Mouse (Mus musculus) large intestine, adult 2 months (tissue): Measurements from ENCODE around the gene Daam1. TPM values are rescaled to one million over a fixed set of nuclear protein-coding genes. Genes with fewer than 3 reads are reported as not detected.

ENCODE experiments used
- DNase-seq: peaks from one replicate; pipeline ENCODE4 v3.0.0-alpha.2; 2012; ENCODE audit warnings: low read depth, low spot score
- WGBS: fragments of 180-500 bp; shearing (Covaris S2); methylation state at CpG from one replicate; pipeline ENCODE4 v1.1.7; 2018; 5-methylcytosine and 5-hydroxymethylcytosine counted together
- polyA plus RNA-seq: library from polyadenylated mRNA; depleted of rRNA; stranded (reverse); fragments of >200 nt; gene quantifications from 2 replicates; pipeline ENCODE4 v1.2.3, GENCODE M21; 2012

The Daam1 gene
- polyA plus RNA-seq, 1 experiment, result 4.3 TPM

DNA sequence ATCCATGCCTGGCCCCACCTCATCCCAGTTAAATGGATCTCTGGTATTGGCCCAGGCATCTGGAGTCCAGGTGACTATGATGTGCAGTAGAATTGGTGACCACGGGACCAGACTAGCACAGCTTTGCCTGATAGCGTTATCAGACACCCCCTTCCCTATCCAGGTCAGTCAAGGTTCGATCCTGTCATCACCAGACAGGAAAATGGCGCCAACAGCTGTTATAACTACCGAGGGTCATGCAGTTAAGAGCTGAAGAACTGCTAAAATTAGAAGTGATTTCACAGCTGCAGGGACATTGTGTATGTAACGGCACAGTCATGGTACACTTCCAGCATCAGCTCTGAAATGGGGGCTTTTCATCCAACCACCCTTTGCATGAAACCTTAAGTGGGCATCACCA, 149.3 kb downstream of the Daam1 start:
- 85% methylated on average over 6 of the region's 6 CpGs for WGBS
- no peak for DNase-seq

DNA sequence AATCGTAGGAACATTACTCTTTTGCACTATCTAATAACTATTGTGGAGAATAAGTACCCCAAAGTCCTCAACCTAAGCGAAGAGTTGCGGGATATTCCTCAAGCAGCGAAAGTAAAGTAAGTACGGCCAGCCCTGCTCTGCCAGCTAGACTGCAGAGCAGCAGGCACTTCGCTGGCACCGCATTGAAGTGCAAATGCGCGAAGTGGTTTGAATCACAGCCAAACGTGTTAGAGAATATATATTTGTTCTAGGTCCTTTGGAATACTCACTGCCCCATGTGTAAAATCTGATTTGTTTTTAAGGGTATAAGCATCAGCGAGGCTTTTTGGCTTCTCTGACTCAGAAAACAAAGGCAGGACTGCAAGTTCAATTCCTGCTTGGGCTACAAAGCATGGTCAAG, 149.9 kb downstream of the Daam1 start:
- 92% methylated on average over 11 of the region's 11 CpGs for WGBS
- DNase-seq, result no peak

DNA sequence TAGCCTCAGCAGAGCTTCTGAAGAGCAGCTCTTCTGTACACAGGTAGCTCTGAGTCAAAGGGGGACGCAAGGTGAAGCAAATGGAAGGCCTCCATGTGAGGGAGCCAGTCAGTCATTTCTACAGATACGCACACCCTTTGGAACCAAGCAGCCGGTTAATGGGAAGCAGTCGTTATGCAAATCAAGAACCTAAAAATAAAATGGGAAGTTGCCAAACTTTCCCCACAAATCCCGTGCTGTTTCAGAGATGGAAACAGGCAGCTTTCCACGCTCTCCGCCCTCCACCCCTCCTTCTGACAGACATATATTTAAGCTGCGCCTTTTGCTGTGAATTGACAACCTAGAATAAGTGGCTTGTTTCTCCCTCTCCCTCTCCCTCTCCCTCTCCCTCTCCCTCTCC, 150.4 kb downstream of the Daam1 start:
- no peak for DNase-seq
- 73% methylated on average over 8 of the region's 8 CpGs for WGBS

DNA sequence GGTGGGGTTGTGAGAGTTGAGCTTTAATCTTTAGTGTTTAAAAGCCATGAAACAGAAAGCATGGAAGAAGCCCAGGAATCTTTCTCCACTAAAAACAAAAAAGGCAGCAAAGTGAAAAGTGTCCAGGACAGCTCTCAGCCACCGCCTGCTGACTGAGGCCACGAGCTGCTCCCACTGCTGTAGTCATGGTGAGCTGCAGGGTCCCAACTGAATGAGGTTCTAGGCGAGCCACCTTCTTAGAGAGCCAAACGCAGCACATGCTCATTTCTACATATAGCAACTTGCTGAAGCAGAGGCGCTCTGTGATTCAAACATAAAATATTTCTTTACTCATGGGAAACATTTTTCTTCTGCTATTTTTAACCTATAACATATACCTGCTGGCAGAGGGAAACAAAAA, 150.9 kb downstream of the Daam1 start:
- WGBS, result 89% methylated on average over 5 of the region's 5 CpGs
- no peak for DNase-seq

DNA sequence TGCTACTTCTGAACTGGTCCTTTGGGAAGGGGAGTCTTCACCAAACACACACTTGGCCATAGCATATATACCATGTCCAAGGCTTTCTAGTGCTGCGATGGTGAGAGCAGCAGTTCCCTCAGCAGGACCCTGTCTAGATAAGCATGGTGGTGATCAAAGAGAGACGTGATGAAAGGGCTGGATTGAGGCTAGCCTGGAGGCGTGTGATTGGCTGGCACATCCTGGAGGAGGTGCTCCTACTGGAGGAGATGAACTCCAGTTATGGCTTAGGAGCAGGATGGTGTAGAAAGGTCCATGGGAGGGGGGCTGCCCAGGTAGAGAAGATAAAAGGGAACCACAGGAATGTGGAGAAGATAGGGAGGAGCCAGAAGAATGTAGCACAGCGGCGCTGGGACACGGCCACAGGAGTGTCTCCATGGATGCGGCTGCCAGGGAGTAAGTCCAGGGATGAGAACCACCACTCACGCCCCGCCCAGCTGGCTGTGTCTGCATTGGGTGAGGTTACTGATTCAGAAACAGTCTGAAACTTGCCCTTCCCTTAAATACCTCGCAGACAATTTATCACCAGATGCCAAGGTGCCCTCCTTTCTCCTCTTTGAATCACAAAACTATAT, 152.3 kb downstream of the Daam1 start:
- DNase-seq, result no peak
- WGBS, result 79% methylated on average over 10 of the region's 10 CpGs

DNA sequence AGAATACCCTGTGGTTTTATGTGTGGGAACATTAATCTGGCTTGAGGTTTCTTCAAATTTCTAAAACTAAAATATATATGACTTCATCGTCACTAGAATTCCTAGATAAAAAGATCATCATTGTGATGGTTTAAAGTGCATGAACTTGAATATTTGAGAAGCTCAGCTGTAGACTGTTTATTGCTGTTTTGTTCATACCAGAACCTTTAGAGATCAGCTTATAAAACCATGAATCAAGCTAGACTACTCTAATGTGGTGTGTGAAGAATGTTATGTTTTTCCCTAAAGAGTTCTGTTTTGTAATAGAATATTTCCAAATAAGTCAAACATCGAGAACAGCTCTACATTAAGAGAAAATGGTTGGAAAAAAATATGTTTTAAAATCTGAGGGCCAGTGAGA, 156.3 kb downstream of the Daam1 start:
- 79% methylated on average over 2 of the region's 2 CpGs for WGBS
- DNase-seq, result no peak

DNA sequence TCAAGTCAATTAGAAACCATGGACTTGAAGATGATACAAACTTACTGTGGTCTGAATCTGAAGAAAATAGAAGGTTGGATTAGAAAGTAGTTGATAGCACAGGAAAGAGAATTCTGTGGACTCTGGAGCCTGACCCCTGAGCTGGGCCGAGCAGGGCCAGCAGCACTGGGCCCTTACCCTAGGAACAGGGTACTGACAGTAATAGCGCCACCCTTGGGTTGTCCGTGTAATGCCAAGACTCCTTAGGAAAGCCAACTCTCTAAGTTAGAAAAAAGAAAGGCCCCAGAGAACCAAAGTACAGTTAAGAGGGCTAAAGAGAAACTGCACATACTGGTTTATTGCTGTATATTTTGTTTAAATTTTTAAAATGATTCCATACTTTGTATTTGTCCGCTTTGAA, 157.0 kb downstream of the Daam1 start:
- no peak for DNase-seq
- WGBS, result 89% methylated on average over 4 of the region's 4 CpGs

DNA sequence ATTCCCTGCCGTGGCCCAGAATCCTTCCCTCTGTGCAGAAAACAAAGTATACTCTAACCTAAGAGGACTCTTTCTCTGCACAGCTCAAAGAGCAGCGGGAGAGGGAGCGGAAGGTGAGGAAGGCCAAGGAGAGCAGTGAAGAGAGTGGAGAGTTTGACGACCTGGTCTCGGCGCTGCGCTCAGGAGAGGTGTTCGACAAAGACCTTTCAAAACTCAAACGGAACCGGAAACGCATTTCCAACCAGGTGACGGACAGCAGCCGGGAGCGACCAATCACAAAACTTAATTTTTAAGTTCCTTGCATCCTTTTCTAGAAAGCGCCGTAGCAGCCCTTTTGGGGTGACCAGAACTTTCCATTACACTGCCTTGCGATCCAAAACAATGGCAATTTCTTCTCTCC, 158.7 kb downstream of the Daam1 start:
- DNase-seq, result no peak
- WGBS, result 97% methylated on average over 17 of the region's 17 CpGs

DNA sequence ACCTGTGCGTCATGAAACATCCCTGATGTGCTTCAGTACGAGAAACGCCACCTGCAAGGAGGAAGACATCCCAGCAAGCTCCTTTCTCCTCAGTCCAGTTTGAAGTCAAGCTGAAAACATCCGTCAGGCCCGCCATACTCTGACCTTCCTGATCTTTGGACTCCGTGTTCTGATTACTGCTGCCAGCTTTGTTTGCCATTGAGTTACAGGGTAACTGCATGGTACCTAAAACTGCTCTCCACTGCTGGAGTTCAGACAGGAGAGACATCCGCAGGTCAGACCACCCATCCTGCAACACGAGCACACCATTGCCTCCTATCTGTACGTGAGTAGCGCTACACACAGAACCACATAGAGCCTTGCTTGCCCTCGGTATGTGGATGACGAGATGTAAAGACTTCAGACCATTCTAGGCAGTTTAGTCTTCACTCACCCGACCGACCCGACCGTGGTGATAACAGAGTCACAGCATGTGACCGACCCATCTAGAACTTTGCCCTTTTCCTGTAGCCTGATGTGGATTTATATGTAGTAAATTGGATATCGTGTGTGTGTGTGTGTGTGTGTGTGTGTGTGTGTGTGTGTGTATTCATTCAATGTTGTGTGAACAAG, 161.8 kb downstream of the Daam1 start:
- 87% methylated on average over 18 of the region's 18 CpGs for WGBS
- DNase-seq, result no peak

DNA sequence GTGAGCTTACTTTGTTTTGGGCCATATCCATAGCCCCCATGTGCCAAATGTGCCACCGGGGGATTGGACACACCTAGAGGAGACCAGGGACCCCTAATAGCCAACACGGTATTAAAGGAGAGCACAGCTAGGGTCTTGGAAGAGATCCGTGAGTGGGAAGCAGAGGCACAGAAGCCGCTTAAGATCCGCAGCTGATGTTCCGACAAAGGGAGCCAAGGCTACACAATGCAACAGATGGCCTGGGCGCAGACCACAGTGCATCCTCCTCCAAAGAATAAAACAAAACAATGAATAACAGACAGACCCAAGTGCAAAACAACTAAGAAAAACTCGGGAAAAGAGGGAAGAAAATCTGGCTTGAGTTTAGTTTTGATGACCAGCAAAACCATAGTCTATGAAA, 165.0 kb downstream of the Daam1 start:
- WGBS, result 87% methylated on average over 8 of the region's 8 CpGs
- DNase-seq, result no peak

DNA sequence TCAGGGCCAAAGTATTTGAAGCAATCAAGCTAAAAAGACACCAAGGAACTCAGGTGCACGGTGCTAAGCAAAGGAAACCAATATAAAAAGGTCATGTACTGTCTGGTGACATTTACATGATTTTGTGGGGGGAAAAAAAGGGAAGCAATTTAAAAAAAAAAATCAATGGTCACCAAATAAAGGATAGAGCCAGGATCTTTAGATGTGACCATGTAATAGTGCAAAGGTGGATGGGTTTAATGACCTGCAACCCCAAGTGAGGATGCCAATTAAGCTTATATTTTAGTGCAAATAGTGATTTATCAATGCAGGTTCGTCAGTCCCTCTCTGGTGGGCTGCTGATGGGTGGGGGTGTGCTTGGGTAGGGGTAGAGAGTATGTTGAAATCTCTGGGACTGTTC, 166.0 kb downstream of the Daam1 start:
- WGBS, result 58% methylated on average over 2 of the region's 2 CpGs
- no peak for DNase-seq

DNA sequence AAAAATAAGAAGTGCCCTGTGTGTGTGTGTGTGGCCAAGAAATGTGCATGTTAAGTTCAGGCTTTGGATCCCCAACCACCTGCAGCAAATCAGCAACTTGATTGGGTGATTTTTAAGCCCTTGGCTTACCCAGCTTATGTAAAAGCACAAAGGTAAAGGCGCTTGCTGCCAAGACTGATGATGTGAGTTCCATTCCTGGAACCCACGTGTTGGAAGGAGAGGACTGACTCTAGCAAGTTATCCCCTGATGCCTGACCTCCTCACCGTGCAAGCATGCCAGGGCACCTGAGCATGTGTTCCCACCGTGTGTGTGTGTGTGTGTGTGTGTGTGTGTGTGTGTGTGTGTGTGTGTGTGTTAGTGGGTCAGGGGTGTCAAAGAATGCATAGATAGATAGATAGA, 166.5 kb downstream of the Daam1 start:
- 73% methylated on average over 4 of the region's 4 CpGs for WGBS

DNA sequence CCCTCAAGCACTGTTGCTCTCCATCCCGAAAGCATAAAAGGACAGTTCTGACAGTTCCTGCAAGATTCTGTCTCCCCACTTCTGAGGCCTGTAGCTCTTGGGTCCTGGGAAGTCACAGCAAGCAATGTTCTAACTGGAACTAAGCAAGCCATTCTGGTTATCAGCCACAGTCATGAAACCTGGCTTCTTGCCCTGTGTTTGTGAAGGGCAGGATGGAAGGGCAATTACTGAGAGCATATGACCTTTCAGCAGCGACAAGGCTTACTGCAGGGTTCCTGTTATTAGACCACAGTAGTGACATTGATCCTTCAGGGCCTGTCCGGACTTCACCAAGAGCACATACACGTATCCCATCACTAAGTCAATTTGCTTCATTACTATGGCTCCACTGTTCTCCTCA, 167.8 kb downstream of the Daam1 start:
- DNase-seq, result peak; percentile 16

More for the DNA sequence above, 166.5 kb downstream of the Daam1 start:
- no peak for DNase-seq

DNA sequence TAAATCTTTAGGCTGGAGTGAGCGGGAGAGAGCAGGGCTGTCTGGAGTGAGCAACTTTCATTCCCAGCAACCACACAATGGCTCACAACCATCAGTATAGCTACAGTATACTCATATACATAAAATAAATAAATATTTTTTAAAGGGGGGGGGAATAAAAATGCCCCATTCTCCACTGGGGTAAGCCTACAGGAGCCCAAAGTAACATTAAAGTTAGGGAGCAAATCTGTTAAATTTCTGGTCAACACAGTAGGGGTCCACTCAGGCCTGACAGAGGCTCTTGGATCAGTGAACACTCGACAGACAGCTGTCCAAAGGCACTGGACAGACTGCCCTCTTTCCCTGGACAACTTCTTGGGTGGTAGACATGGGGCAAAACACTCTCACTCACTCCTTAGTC, 168.8 kb downstream of the Daam1 start:
- DNase-seq, result no peak
- 98% methylated on average over 2 of the region's 2 CpGs for WGBS

More for the DNA sequence above, 167.8 kb downstream of the Daam1 start:
- WGBS, result 37% methylated on average over 4 of the region's 4 CpGs

DNA sequence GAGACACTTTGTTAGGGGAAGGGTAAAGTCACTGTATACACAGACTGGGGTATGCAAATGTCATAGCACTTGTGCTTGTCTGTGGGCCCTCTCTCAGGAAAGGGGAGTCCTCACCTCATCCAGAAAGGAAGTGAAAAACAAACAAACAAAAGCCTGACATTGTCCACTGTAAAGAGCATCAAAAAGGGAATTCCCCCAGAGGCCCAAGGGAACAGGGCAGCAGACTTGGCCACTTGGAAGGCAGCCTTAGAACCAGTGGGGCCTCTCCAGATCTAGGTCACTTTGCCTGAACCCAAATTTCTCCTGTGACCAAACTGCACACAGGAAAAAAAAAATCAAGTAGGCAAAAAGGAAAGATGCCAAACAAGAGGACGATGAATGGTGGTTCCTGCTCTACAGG, 170.9 kb downstream of the Daam1 start:
- no peak for DNase-seq
- 87% methylated on average over 1 of the region's 1 CpGs for WGBS

DNA sequence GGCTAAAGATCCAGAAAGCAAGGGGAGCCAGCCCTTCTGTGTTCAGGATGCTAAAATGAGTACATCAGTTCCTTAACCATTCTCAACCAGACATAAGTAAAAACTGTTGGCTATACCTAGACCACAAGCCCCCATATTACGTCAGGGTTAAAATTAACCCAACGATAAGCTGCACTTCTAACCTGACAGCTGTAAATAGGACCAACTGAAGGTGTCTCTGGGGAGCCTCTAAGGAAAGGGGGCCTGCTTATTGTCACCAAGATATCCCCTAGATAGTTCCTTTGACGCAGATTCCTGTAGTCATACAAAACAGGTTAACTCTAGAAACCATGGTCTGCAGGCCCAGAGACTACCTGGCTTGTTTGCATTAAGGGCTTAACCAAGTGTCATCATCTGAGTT, 174.4 kb downstream of the Daam1 start:
- WGBS, result 92% methylated on average over 3 of the region's 3 CpGs
- DNase-seq, result no peak

DNA sequence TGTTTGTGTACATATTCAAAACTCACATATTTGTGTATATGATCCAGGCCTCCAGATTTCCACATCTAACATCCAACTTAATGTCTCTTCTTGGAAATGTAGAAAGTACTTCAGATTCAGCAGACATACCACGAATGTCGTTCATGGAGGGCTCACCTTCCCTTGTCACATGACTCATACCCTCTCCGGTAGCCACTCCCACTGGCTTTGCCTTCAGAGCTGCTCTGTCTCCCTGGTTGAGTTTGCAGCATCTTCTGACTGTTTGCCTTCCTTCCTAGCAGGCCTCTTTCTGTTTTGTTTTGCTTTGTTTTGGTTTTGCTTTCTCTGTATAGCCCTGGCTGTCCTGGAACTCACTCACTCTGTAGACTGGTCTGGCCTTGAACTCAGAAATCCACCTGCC, 176.8 kb downstream of the Daam1 start:
- no peak for DNase-seq
- WGBS, result 69% methylated on average over 3 of the region's 3 CpGs

DNA sequence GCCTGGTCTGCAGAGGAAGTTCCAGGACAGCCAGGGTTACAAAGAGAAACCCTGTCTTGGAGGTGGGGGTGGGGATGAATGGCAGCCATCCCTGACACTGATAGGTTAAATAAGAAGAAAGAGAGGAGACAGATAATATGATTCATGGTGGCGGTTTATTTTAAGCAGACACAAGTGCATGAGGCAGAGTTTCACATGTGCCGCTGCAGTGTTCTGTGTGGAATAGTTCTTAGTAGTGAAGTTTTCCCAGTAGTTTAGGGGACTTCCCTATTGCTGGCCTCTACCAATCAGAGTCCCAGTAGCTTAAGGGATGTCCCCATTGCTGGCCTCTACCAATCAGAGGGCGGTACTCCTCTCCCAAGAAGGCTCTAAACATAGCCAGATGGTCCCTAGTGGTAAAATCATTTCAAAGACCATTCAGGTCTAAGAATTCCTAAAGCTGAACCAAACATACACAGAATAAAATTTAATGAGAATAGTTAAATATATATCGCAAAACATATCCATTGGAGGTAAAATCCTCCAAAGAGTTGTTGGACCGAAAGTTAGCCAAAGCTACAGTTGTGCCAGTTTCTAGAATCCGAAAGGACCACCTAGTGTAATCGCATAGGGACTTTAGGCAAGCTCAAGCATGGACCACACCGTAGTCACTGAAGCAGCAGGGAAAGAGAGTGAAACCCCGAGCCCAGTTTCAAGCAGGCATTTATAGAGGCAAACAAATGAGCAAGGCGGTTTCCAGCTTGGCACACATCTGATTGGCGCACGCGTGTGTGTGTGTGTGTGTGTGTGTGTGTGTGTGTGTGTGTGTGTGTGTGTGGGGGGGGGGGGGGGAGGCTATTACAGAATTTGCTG, 178.4 kb downstream of the Daam1 start:
- no peak for DNase-seq
- 85% methylated on average over 13 of the region's 13 CpGs for WGBS

DNA sequence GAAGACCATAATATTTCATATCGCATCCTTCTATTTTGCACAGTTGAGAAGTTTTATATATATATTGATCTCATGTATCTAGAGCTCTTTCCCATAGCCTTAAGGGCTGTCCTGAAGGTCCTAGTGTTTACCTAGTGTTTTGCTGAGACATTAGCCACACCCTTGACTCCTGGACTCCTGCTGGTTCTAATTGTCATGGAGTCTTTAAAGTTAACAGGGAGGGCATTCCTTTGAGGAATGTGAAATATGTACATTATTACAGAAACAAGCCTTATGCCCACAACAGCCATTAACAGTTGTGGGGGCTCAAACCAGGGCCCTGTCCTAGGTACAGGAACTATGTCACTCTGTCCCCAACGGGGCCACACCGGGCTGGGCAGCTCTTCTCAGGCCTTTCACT, 180.5 kb downstream of the Daam1 start:
- 94% methylated on average over 3 of the region's 3 CpGs for WGBS
- DNase-seq, result no peak

DNA sequence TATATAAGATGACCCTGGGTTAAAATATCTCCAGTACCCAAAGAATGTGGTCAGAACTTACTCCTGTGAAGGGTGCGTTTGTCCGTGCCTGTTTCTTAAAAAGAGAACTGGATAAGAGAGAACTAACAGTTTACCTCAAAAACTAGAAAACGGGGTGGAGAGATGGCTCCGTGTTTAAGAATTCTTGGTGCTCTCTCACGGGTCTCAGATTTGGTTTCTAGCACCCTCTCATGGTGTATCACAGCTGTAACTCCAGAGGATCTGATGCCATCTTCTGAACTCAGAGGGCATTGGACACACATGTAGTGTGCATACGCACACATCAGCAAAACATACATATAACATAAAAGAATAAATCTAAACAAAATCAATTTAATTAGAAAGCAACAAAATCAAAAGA, 181.2 kb downstream of the Daam1 start:
- DNase-seq, result no peak
- 93% methylated on average over 6 of the region's 6 CpGs for WGBS
